Mouse (Mus musculus) ovary, postnatal 14 days (tissue): ENCODE results near the gene Olfr971.
"Not testable (repeated sequence)": the region's sequence is repeated elsewhere in the genome, so short reads cannot be mapped to it uniquely, and the experiment has no call there.

Experiments
- DNase-seq: peaks from one replicate; pipeline ENCODE4 v3.0.0; 2022; ENCODE audit warnings: low spot score

Olfr971 gene

GRCm38 (mm10) chr9:39836576-39836975, at the start of gene Olfr971:
Olfr971 (plus strand) TSS chr9:39836876.
- not testable (repeated sequence) for DNase-seq

- DNase-seq, result no peak
Measured at GRCm38 (mm10) chr9:39790558-39790957, 46.1 kb upstream of the Olfr971 start, which contains the start of gene Olfr969. Olfr969 (plus strand) TSS chr9:39790945.

- no peak for DNase-seq
Measured at GRCm38 (mm10) chr9:39808560-39808959, 28.1 kb upstream of the Olfr971 start, which contains the start of gene Olfr970. Olfr970 (plus strand) TSS chr9:39808860.

GRCm38 (mm10) chr9:39866122-39866521, 29.4 kb downstream of the Olfr971 start, which contains the start of gene Olfr972:
Olfr972 (plus strand) TSS chr9:39866422.
- no peak for DNase-seq

- not testable (repeated sequence) for DNase-seq
Measured at GRCm38 (mm10) chr9:39871986-39872385, 35.3 kb downstream of the Olfr971 start.

GRCm38 (mm10) chr9:39877541-39878396, 41.1 kb downstream of the Olfr971 start:
- not testable (repeated sequence) for DNase-seq
